Mouse (Mus musculus) midbrain, embryonic 11.5 days (tissue): ENCODE measurements around the gene Ptprn. TPM values are rescaled to one million over a fixed set of nuclear protein-coding genes. Genes with fewer than 3 reads are reported as not detected.
"Not testable (repeated sequence)": the region's sequence is repeated elsewhere in the genome, so short reads cannot be mapped to it uniquely, and the experiment has no call there.

Experiments used
- ATAC-seq: fragments of 200-750 bp; cut with Nextera tagmentation; 2 replicates; pipeline ENCODE4 v1.8.0; 2017; ENCODE audit warnings: moderate TSS enrichment, moderate library complexity; ENCODE audit not compliant: low FRiP score
- DNase-seq: peaks from one replicate; pipeline ENCODE4 v3.0.0; 2015; ENCODE audit warnings: low spot score; ENCODE audit errors: missing footprints
- H3K27ac ChIP-seq: fragments of 300-500 bp; sonication (generic); 2 replicates; pipeline ENCODE4 v1.5.1; 2014; ENCODE audit warnings: low read depth, low read length
- H3K27me3 ChIP-seq: fragments of 300-500 bp; sonication (generic); 2 replicates; pipeline ENCODE4 v1.6.1; 2014; ENCODE audit warnings: mild to moderate bottlenecking, low read length, moderate library complexity, mixed read lengths; ENCODE audit not compliant: control insufficient read depth, insufficient read depth
- H3K36me3 ChIP-seq: fragments of 300-500 bp; sonication (generic); 2 replicates; pipeline ENCODE4 v1.6.1; 2014; ENCODE audit warnings: mild to moderate bottlenecking, low read length, moderate library complexity, mixed read lengths; ENCODE audit not compliant: control insufficient read depth, insufficient read depth
- H3K4me1 ChIP-seq: fragments of 300-500 bp; sonication (generic); 2 replicates; pipeline ENCODE4 v1.6.1; 2014; ENCODE audit warnings: low read length; ENCODE audit not compliant: control insufficient read depth, insufficient read depth
- H3K4me2 ChIP-seq: fragments of 300-500 bp; sonication (generic); 2 replicates; pipeline ENCODE4 v1.6.1; 2014; ENCODE audit warnings: mild to moderate bottlenecking, moderate library complexity
- H3K4me3 ChIP-seq: fragments of 300-500 bp; sonication (generic); 2 replicates; pipeline ENCODE4 v1.5.1; 2014; ENCODE audit warnings: low read depth, low read length
- H3K9ac ChIP-seq: fragments of 300-500 bp; sonication (generic); 2 replicates; pipeline ENCODE4 v1.6.1; 2014; ENCODE audit warnings: low read length
- H3K9me3 ChIP-seq: fragments of 300-500 bp; sonication (generic); 2 replicates; pipeline ENCODE4 v1.6.1; 2016; ENCODE audit warnings: low read length; ENCODE audit not compliant: control insufficient read depth
- WGBS: fragments of 180-500 bp; shearing (Covaris S2); extraction: QIAGEN DNeasy Blood & Tissue Kit; methylation state at CpG from one replicate; pipeline ENCODE4 v1.1.7; 2014; 5-methylcytosine and 5-hydroxymethylcytosine counted together
- polyA plus RNA-seq: library from polyadenylated mRNA; unstranded; fragments of >200 nt; fragmentation: Nextera tagmentation; extraction: Ambion mirVana; gene quantifications from 2 replicates; pipeline ENCODE4 v1.2.1, GENCODE M21; 2014

Ptprn gene
- polyA plus RNA-seq, 1 experiment from 2014 or later: 4.2 TPM

GRCm38 (mm10) chr1:75244836-75245235, 19.5 kb downstream of the Ptprn start:
- Histone ChIP-seq H3K4me2 (no peak overlapping the region), H3K4me1 (no peaks in the 10 kb centered on the region), H3K4me3 (no peak overlapping the region), H3K27ac (no peak overlapping the region), H3K9ac (no peak overlapping the region), H3K36me3 (0 out of 2 replicates have a peak, but pooled peaks cover 2% of the 10 kb centered on the region), H3K9me3 (no peaks in the 10 kb centered on the region), H3K27me3 (no peaks in the 10 kb centered on the region)
- DNase-seq (peak; percentile 88), ATAC-seq (peak; percentile 65)
- WGBS: 9% methylated on average over 4 of the region's 4 CpGs

- no peak overlapping the region for H3K27ac ChIP-seq
- no peaks in the 10 kb centered on the region for H3K27me3 ChIP-seq
- H3K9me3 ChIP-seq: no peaks in the 10 kb centered on the region
- no peaks in the 10 kb centered on the region for H3K4me1 ChIP-seq
- H3K4me2 ChIP-seq: no peak overlapping the region
- no peak overlapping the region for H3K9ac ChIP-seq
- peak; percentile 12; the same call in 1 of the 2 replicates for ATAC-seq
- no peak overlapping the region for H3K4me3 ChIP-seq
- no peak for DNase-seq
- H3K36me3 ChIP-seq: 0 out of 2 replicates have a peak, but pooled peaks cover 2% of the 10 kb centered on the region
- WGBS: 89% methylated on average over 12 of the region's 12 CpGs
Measured at GRCm38 (mm10) chr1:75244175-75244826, 20.0 kb downstream of the Ptprn start.

GRCm38 (mm10) chr1:75243411-75243810, 20.9 kb downstream of the Ptprn start:
- 90% methylated on average over 14 of the region's 14 CpGs for WGBS
- no peaks in the 10 kb centered on the region for H3K4me1 ChIP-seq
- no peaks in the 10 kb centered on the region for H3K27me3 ChIP-seq
- H3K9ac ChIP-seq: no peak overlapping the region
- H3K4me2 ChIP-seq: no peak overlapping the region
- ATAC-seq (no peak), DNase-seq (no peak)
- no peaks in the 10 kb centered on the region for H3K9me3 ChIP-seq
- H3K36me3 ChIP-seq: 0 out of 2 replicates have a peak, but pooled peaks cover 2% of the 10 kb centered on the region
- no peak overlapping the region for H3K4me3 ChIP-seq
- H3K27ac ChIP-seq: no peak overlapping the region

- no peaks in the 10 kb centered on the region for H3K9me3 ChIP-seq
- WGBS: 85% methylated on average over 10 of the region's 10 CpGs
- H3K27me3 ChIP-seq: no peaks in the 10 kb centered on the region; the same call in 1 of the 2 replicates
- no peak overlapping the region for H3K9ac ChIP-seq
- DNase-seq (peak; percentile 56), ATAC-seq (no peak)
- no peak overlapping the region for H3K4me3 ChIP-seq
- H3K4me2 ChIP-seq: no peak overlapping the region
- no peak overlapping the region for H3K27ac ChIP-seq
- 0 out of 2 replicates have a peak, but pooled peaks cover 2% of the 10 kb centered on the region for H3K36me3 ChIP-seq
- H3K4me1 ChIP-seq: peaks cover 9% of the 10 kb centered on the region
Measured at GRCm38 (mm10) chr1:75239591-75239990, 24.7 kb downstream of the Ptprn start.

GRCm38 (mm10) chr1:75236117-75237050, 27.9 kb downstream of the Ptprn start, which contains the start of gene Dnajb2:
Gene Dnajb2, plus strand, starts transcription at chr1:75236406.
- peak within 1 kb of the TSS; percentile 59 for H3K4me3 ChIP-seq
- DNase-seq (peak; percentile 96), ATAC-seq (peak; percentile 90)
- H3K4me1 ChIP-seq: peaks cover 9% of the 10 kb centered on the region
- H3K9ac ChIP-seq: peak within 1 kb of the TSS; percentile 76
- under 1% methylated on average over 61 of the region's 64 CpGs for WGBS
- H3K27ac ChIP-seq: peak within 1 kb of the TSS; percentile 52; the same call in 1 of the 2 replicates
- H3K9me3 ChIP-seq: no peaks in the 10 kb centered on the region
- no peaks in the 10 kb centered on the region; the same call in 1 of the 2 replicates for H3K27me3 ChIP-seq
- H3K36me3 ChIP-seq: no peaks in the 10 kb centered on the region
- peak within 1 kb of the TSS; percentile 94 for H3K4me2 ChIP-seq

- Histone ChIP-seq H3K4me2 (no peak overlapping the region), H3K4me1 (peaks cover 9% of the 10 kb centered on the region), H3K9ac (no peak overlapping the region), H3K27me3 (no peaks in the 10 kb centered on the region; the same call in 1 of the 2 replicates), H3K36me3 (no peaks in the 10 kb centered on the region), H3K4me3 (no peak overlapping the region), H3K9me3 (no peaks in the 10 kb centered on the region), H3K27ac (no peak overlapping the region)
- DNase-seq: peak; percentile 90
- 4% methylated on average over 8 of the region's 8 CpGs for WGBS
- ATAC-seq: peak; percentile 54
Measured at GRCm38 (mm10) chr1:75234606-75235005, 29.7 kb downstream of the Ptprn start.

- 64% methylated on average over 4 of the region's 4 CpGs for WGBS
- ATAC-seq, H3K4me3 ChIP-seq, DNase-seq, H3K9ac ChIP-seq, H3K27me3 ChIP-seq, H3K27ac ChIP-seq, H3K9me3 ChIP-seq, H3K36me3 ChIP-seq, H3K4me1 ChIP-seq, H3K4me2 ChIP-seq: not testable (repeated sequence)
Measured at GRCm38 (mm10) chr1:75232489-75232888, 31.8 kb downstream of the Ptprn start.

- Histone ChIP-seq H3K36me3 (no peaks in the 10 kb centered on the region), H3K27me3 (no peaks in the 10 kb centered on the region; the same call in 1 of the 2 replicates), H3K4me3 (no peak within 1 kb of the TSS), H3K9ac (no peak within 1 kb of the TSS), H3K9me3 (no peaks in the 10 kb centered on the region), H3K4me1 (peaks cover 3% of the 10 kb centered on the region), H3K4me2 (no peak within 1 kb of the TSS), H3K27ac (no peak within 1 kb of the TSS)
- DNase-seq (no peak), ATAC-seq (no peak)
- 69% methylated on average over 5 of the region's 5 CpGs for WGBS
Measured at GRCm38 (mm10) chr1:75231664-75232152, 32.6 kb downstream of the Ptprn start, which contains the start of gene A630095N17Rik. Gene A630095N17Rik, minus strand, starts transcription at chr1:75232102.
